Mouse (Mus musculus) E14TG2a.4 (cell line): Measurements from ENCODE around the gene Eif2ak3.

ENCODE experiments used
- CTCF ChIP-seq: conservative IDR thresholded peaks from 2 replicates; pipeline ENCODE4 v1.5.1; 2014; ENCODE audit warnings: low read length
- NANOG ChIP-seq: IDR thresholded peaks from 2 replicates; pipeline ENCODE4 v1.6.1; 2014; ENCODE audit warnings: borderline replicate concordance, low read length, mixed read lengths
- POU5F1 ChIP-seq: IDR thresholded peaks from 2 replicates; pipeline ENCODE4 v1.6.1; 2014; ENCODE audit warnings: low read length, borderline replicate concordance

DNA sequence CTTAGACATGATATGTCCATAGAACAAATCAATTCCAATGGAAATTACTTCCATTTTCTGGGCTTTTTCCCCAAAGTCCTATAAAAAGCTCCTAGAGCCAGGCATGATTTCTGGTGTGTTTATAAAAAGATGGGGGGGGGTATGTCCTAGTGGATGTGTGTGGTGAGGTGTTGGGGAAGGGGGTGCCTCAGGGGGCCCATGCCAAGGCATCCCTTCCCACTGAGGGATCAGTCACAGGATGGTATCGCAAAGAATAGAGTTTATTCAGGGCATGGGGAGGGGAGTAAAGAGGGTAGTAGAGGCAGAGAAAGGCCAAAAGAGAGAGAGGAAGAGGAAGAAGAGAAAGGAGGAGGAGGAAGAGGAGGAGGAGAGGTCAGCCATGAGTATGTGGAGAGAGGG is 37.8 kb upstream of the Eif2ak3 start:
- TF ChIP-seq CTCF (no peak), POU5F1 (no peak), NANOG (no peak)
